Mouse (Mus musculus) liver, adult 2 months (tissue): ENCODE results near the gene Prex1. TPM values are rescaled to one million over a fixed set of nuclear protein-coding genes. Genes with fewer than 3 reads are reported as not detected.
"Not testable (repeated sequence)": the region's sequence is repeated elsewhere in the genome, so short reads cannot be mapped to it uniquely, and the experiment has no call there.

Experiments
- DNase-seq: peaks from one replicate; pipeline ENCODE4 v3.0.0-alpha.2; 2011; ENCODE audit warnings: low read depth, low spot score; ENCODE audit errors: extremely low read depth
- H3K27ac ChIP-seq: fragments of 200-500 bp; replicated peaks from 2 replicates; pipeline ENCODE4 v1.5.1; 2012; ENCODE audit warnings: low read depth, mild to moderate bottlenecking, control low read depth, inconsistent platforms, low read length; ENCODE audit not compliant: insufficient read depth
- H3K27me3 ChIP-seq: fragments of 200-500 bp; 2 replicates; pipeline ENCODE4 v1.6.1; 2012; ENCODE audit warnings: mild to moderate bottlenecking, moderate library complexity, low read length, inconsistent platforms; ENCODE audit not compliant: control insufficient read depth, insufficient read depth
- H3K36me3 ChIP-seq: fragments of 200-500 bp; 2 replicates; pipeline ENCODE4 v1.6.1; 2012; ENCODE audit warnings: low read length, inconsistent platforms; ENCODE audit not compliant: control insufficient read depth, insufficient read depth
- H3K4me1 ChIP-seq: fragments of 200-500 bp; 2 replicates; pipeline ENCODE4 v1.6.1; 2011; ENCODE audit warnings: low read length; ENCODE audit not compliant: control insufficient read depth, insufficient read depth
- H3K4me3 ChIP-seq: fragments of 200-500 bp; 2 replicates; pipeline ENCODE4 v1.5.1; 2011; ENCODE audit warnings: low read depth, mild to moderate bottlenecking, control low read depth, low read length, moderate library complexity; ENCODE audit not compliant: insufficient read depth
- H3K79me2 ChIP-seq: fragments of 200-500 bp; 2 replicates; pipeline ENCODE4 v1.6.1; 2012; ENCODE audit warnings: inconsistent platforms, mild to moderate bottlenecking, low read length, moderate library complexity; ENCODE audit not compliant: control insufficient read depth, insufficient read depth
- H3K9ac ChIP-seq: fragments of 200-500 bp; 2 replicates; pipeline ENCODE4 v1.6.1; 2012; ENCODE audit warnings: low read depth, mild to moderate bottlenecking, control low read depth, inconsistent platforms, low read length
- CTCF ChIP-seq: fragments of 200-500 bp; IDR thresholded peaks from 2 replicates; pipeline ENCODE4 v1.5.1; 2011; ENCODE audit warnings: low read depth, low read length, control low read depth
- POLR2A ChIP-seq: fragments of 200-500 bp; IDR thresholded peaks from 2 replicates; pipeline ENCODE4 v1.6.1; 2011; ENCODE audit warnings: low read length, control low read depth; ENCODE audit not compliant: insufficient read depth; ENCODE audit errors: extremely low read depth
- WGBS: fragments of 180-500 bp; shearing (Covaris S2); methylation state at CpG from one replicate; pipeline ENCODE4 v1.1.7; 2018; 5-methylcytosine and 5-hydroxymethylcytosine counted together
- polyA plus RNA-seq: library from polyadenylated mRNA; depleted of rRNA; stranded (reverse); fragments of >200 nt; gene quantifications from 2 replicates; pipeline ENCODE4 v1.2.3, GENCODE M21; 2012; rRNA removed
- total RNA-seq: library from RNA; depleted of rRNA; stranded (reverse); fragments of >200 nt; gene quantifications from 2 replicates; pipeline ENCODE4 v1.2.3, GENCODE M21; 2014; rRNA removed

The Prex1 gene
- total and polyA plus RNA-seq, 2 experiments = 2.0 to 5.6 TPM

GRCm38 (mm10) chr2:166521878-166522611, 191.6 kb downstream of the Prex1 start:
- Histone ChIP-seq H3K27ac (no peak overlapping the region), H3K79me2 (no peaks in the 10 kb centered on the region), H3K4me1 (no peaks in the 10 kb centered on the region), H3K4me3 (no peak overlapping the region), H3K9ac (no peak overlapping the region), H3K27me3 (no peaks in the 10 kb centered on the region), H3K36me3 (no peaks in the 10 kb centered on the region)
- WGBS = 54% methylated on average over 16 of the region's 16 CpGs
- peak; percentile 39 for DNase-seq
- TF ChIP-seq CTCF (no peak), POLR2A (no peak)

GRCm38 (mm10) chr2:166521461-166521860, 192.2 kb downstream of the Prex1 start:
- WGBS = 95% methylated on average over 5 of the region's 5 CpGs
- Histone ChIP-seq H3K79me2 (no peaks in the 10 kb centered on the region), H3K9ac (no peak overlapping the region), H3K36me3 (no peaks in the 10 kb centered on the region), H3K27me3 (no peaks in the 10 kb centered on the region), H3K27ac (no peak overlapping the region), H3K4me1 (no peaks in the 10 kb centered on the region), H3K4me3 (no peak overlapping the region)
- DNase-seq = no peak
- TF ChIP-seq POLR2A = no peak

GRCm38 (mm10) chr2:166520536-166520935, 193.1 kb downstream of the Prex1 start:
- no peaks in the 10 kb centered on the region for H3K4me1 ChIP-seq
- WGBS = 89% methylated on average over 12 of the region's 12 CpGs

GRCm38 (mm10) chr2:166517392-166518174, 196.0 kb downstream of the Prex1 start:
- DNase-seq, H3K79me2 ChIP-seq, H3K27ac ChIP-seq, H3K9ac ChIP-seq, H3K4me3 ChIP-seq, H3K27me3 ChIP-seq, H3K36me3 ChIP-seq, H3K4me1 ChIP-seq: not testable (repeated sequence)
- 31% methylated on average over 16 of the region's 17 CpGs for WGBS

More at GRCm38 (mm10) chr2:166520536-166520935, 193.1 kb downstream of the Prex1 start:
- no peak overlapping the region for H3K27ac ChIP-seq
- no peaks in the 10 kb centered on the region for H3K36me3 ChIP-seq
- H3K27me3 ChIP-seq = no peaks in the 10 kb centered on the region
- H3K9ac ChIP-seq = no peak overlapping the region
- no peak for TF ChIP-seq POLR2A
- no peak for TF ChIP-seq CTCF
- DNase-seq = no peak
- H3K79me2 ChIP-seq = no peaks in the 10 kb centered on the region
- no peak overlapping the region for H3K4me3 ChIP-seq

- no peaks in the 10 kb centered on the region for H3K27me3 ChIP-seq
- H3K4me1 ChIP-seq = no peaks in the 10 kb centered on the region
- TF ChIP-seq POLR2A = no peak
- TF ChIP-seq CTCF = no peak
- H3K27ac ChIP-seq = no peak overlapping the region
- 64% methylated on average over 6 of the region's 6 CpGs for WGBS
- H3K4me3 ChIP-seq = no peak overlapping the region
- H3K9ac ChIP-seq = no peak overlapping the region
- H3K36me3 ChIP-seq = no peaks in the 10 kb centered on the region
- DNase-seq = no peak
- no peaks in the 10 kb centered on the region for H3K79me2 ChIP-seq
These were observed 196.7 kb downstream of the Prex1 start for GRCm38 (mm10) chr2:166516818-166517353.

Other genes with a start within 250 kb of the Prex1 start
- gene Trp53rkb, start 78.7 kb upstream of the Prex1 start, total RNA-seq = 1.5 and 1.8 TPM in 2 replicates
- 3.0 and 3.1 TPM in 2 replicates for gene Trp53rkb, start 78.7 kb upstream of the Prex1 start, polyA plus RNA-seq
- 18.3 and 26.0 TPM in 2 replicates for gene Arfgef2, start 91.8 kb upstream of the Prex1 start, total RNA-seq
- 13.5 and 15.8 TPM in 2 replicates for gene Arfgef2, start 91.8 kb upstream of the Prex1 start, polyA plus RNA-seq
- gene Cse1l, start 192.2 kb upstream of the Prex1 start, total RNA-seq = 27.0 and 29.7 TPM in 2 replicates
- 8.3 and 10.7 TPM in 2 replicates for gene Cse1l, start 192.2 kb upstream of the Prex1 start, polyA plus RNA-seq